Mouse (Mus musculus): ENCODE results near the gene Srrm3.

GRCm38 (mm10) chr5:135907256-135907655 lies 100.6 kb downstream of the Srrm3 start:
- TF ChIP-seq CTCF (IDR thresholded peaks at IDR 0.05; ENCODE audit: low read depth) (no peak), EP300 (IDR thresholded peaks at IDR 0.05; ENCODE audit: low read depth) (no peak)
